Mouse (Mus musculus) kidney, embryonic 15.5 days (tissue): ENCODE measurements at regions not wholly inside any gene's neighbourhood (a gene's known extent, or its start where the extent isn't known, plus 50 kb on each side); places are given as distances from the start of the nearest gene placed in this dataset.

Experiments
- ATAC-seq: fragments of 200-750 bp; cut with Nextera tagmentation; replicated peaks from 2 replicates; pipeline ENCODE4 v1.8.0; 2017; ENCODE audit warnings: moderate TSS enrichment; ENCODE audit not compliant: low FRiP score
- H3K27ac ChIP-seq: fragments of 300-500 bp; sonication (generic); 2 replicates; pipeline ENCODE4 v1.5.1; 2015; ENCODE audit warnings: mild to moderate bottlenecking, inconsistent platforms
- H3K27me3 ChIP-seq: fragments of 300-500 bp; sonication (generic); 2 replicates; pipeline ENCODE4 v1.6.1; 2015; ENCODE audit warnings: inconsistent platforms
- H3K36me3 ChIP-seq: fragments of 300-500 bp; sonication (generic); 2 replicates; pipeline ENCODE4 v1.6.1; 2015; ENCODE audit warnings: inconsistent platforms
- H3K4me1 ChIP-seq: fragments of 300-500 bp; sonication (generic); 2 replicates; pipeline ENCODE4 v1.6.1; 2015; ENCODE audit warnings: inconsistent platforms
- H3K4me2 ChIP-seq: fragments of 300-500 bp; sonication (generic); 2 replicates; pipeline ENCODE4 v1.6.1; 2015; ENCODE audit warnings: moderate library complexity, mild to moderate bottlenecking, inconsistent platforms
- H3K4me3 ChIP-seq: fragments of 300-500 bp; sonication (generic); replicated peaks from 2 replicates; pipeline ENCODE4 v1.5.1; 2015; ENCODE audit warnings: mild to moderate bottlenecking, inconsistent platforms
- H3K9ac ChIP-seq: fragments of 300-500 bp; sonication (generic); 2 replicates; pipeline ENCODE4 v1.6.1; 2015; ENCODE audit warnings: mild to moderate bottlenecking, inconsistent platforms
- H3K9me3 ChIP-seq: fragments of 300-500 bp; sonication (generic); replicated peaks from 2 replicates; pipeline ENCODE4 v1.6.1; 2016; ENCODE audit warnings: inconsistent platforms
- WGBS: fragments of 180-500 bp; shearing (Covaris S2); methylation state at CpG from one replicate; pipeline ENCODE4 v1.1.7; 2015; ENCODE audit warnings: mixed read lengths; 5-methylcytosine and 5-hydroxymethylcytosine counted together

DNA sequence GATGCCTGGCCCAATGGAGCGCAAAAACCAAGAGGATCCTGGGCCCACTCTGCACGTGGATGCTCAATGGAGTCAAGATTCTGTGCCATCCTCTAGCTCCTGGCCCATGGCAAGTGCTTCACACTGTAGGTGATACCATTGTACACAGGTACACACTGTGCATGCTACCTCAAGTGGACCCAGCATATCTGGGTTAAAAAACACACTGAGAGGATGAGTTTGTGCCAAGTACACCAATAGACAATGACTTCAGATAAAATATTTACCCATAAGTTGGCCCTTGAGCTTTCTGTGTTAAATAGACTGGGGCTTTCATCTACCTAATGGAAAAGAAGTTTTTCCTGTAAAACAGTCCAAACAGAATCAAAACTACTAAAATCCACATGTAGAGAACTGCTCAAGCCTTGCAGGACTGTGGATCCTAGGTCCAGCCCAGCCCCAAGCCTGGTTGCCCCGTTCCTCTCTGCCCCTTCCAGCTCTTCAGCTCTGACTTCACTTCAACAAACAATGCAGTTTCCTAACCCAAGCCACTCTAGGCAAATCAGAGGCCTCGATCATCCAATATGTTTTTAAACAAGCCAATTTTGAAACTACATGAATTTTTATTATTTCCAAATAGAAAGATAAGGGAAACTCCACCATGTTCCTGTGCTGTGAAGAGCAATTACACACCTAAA lies 247.5 kb downstream of the Mreg start:
- no peak for ATAC-seq
- no peak overlapping the region for H3K9ac ChIP-seq
- 85% methylated on average over 4 of the region's 4 CpGs for WGBS
- H3K4me1 ChIP-seq = no peaks in the 10 kb centered on the region
- H3K27ac ChIP-seq = no peak overlapping the region
- H3K4me3 ChIP-seq = no peak overlapping the region
- no peaks in the 10 kb centered on the region for H3K27me3 ChIP-seq
- no peak overlapping the region for H3K4me2 ChIP-seq
- no peaks in the 10 kb centered on the region for H3K36me3 ChIP-seq
- no peaks in the 10 kb centered on the region for H3K9me3 ChIP-seq

DNA sequence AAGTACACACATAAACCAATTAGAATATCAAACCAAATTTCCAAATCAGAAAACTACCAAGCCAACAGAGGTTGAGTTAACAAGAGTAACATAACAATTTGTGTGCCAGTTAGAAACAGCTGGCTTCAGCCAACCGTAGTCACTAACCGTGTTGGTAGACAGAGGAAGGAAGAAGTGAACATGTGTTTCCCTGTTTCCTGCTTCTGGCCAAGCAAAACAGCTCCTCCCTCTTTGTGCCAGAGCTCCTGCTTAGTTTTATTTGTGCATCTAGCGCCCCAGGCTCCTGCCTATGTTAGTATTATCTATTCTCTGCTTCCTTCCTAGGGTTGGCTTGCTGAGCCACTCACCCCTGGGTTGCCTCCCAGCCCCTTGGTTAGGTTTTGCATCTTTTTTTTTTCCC lies 255.2 kb downstream of the Mreg start:
- ATAC-seq = no peak

DNA sequence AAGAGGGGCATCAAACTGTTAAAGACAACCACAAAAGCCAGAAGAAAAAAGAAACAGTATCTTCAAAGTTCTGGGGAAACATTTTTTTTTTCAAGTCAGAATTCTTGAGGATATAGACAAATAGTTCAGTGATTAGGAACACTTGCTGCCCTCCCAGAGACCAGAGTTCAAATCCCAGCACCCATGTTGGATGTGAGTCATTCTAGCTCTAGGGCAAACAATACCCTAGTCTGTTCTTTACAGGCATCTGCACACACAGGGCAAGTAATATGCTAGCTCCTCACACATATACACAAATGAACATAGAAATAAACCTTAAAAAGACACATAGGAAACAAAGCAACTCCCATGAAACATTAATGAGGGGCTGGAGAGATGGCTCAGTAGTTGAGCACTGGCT lies 256.8 kb downstream of the Mreg start:
- Histone ChIP-seq H3K4me3 (no peak overlapping the region), H3K27me3 (no peaks in the 10 kb centered on the region), H3K4me1 (no peaks in the 10 kb centered on the region), H3K9me3 (no peaks in the 10 kb centered on the region), H3K9ac (no peak overlapping the region), H3K36me3 (no peaks in the 10 kb centered on the region), H3K27ac (no peak overlapping the region), H3K4me2 (no peak overlapping the region)
- ATAC-seq = no peak

More for the DNA sequence above, 255.2 kb downstream of the Mreg start:
- 52% methylated on average over 3 of the region's 3 CpGs for WGBS
- Histone ChIP-seq H3K4me3 (no peak overlapping the region), H3K36me3 (no peaks in the 10 kb centered on the region), H3K27me3 (no peaks in the 10 kb centered on the region), H3K4me2 (no peak overlapping the region), H3K9ac (no peak overlapping the region), H3K9me3 (no peaks in the 10 kb centered on the region), H3K4me1 (no peaks in the 10 kb centered on the region), H3K27ac (no peak overlapping the region)

DNA sequence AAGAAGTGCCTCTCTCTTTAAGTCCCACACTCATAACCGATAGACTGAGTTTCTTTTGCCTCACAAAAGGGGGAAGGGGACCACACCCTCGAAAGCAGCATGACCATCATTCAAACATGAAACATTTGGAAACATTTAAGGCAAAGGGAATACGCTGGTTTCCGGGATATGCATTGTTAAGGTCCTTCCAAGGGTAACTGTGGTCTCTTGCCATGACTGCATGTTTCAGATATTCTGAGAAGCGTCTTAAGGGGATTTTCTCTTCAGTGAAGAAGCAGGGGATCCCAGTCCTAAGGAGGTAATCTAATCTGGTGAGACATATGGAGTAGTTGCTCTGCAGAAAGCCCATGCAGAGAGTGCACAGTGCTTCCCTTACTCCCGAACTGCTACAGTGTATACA lies 258.8 kb downstream of the Mreg start:
- H3K27ac ChIP-seq = no peak overlapping the region
- H3K9ac ChIP-seq = no peak overlapping the region
- H3K4me1 ChIP-seq = no peaks in the 10 kb centered on the region
- 72% methylated on average over 6 of the region's 6 CpGs for WGBS
- no peak overlapping the region for H3K4me2 ChIP-seq
- ATAC-seq = no peak
- H3K4me3 ChIP-seq = no peak overlapping the region
- H3K36me3 ChIP-seq = no peaks in the 10 kb centered on the region
- H3K27me3 ChIP-seq = no peaks in the 10 kb centered on the region
- H3K9me3 ChIP-seq = no peaks in the 10 kb centered on the region

DNA sequence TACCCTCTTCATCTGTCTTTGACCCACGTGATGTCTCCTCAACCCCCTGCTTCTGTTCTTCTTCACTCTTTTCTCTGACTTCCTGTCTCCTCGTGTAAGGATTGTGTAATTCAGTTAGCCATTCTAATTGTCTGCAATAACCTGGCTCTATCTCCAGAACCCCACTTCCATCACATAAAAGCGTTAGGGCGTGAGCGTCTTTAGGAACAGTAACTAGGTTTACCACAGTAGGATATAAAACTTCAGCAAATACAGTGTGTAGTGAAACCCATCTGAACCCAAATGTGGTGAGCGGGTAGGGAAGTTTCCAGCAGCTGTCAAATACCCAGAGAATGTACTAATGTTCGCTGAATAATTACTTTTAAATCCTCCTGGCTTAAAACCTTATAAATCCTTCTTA lies 262.6 kb downstream of the Mreg start:
- no peak overlapping the region for H3K4me3 ChIP-seq
- no peak overlapping the region for H3K4me2 ChIP-seq
- H3K9ac ChIP-seq = no peak overlapping the region
- no peak for ATAC-seq
- no peaks in the 10 kb centered on the region for H3K9me3 ChIP-seq
- 82% methylated on average over 7 of the region's 7 CpGs for WGBS
- no peaks in the 10 kb centered on the region for H3K36me3 ChIP-seq
- no peaks in the 10 kb centered on the region for H3K4me1 ChIP-seq
- no peak overlapping the region for H3K27ac ChIP-seq
- H3K27me3 ChIP-seq = no peaks in the 10 kb centered on the region

DNA sequence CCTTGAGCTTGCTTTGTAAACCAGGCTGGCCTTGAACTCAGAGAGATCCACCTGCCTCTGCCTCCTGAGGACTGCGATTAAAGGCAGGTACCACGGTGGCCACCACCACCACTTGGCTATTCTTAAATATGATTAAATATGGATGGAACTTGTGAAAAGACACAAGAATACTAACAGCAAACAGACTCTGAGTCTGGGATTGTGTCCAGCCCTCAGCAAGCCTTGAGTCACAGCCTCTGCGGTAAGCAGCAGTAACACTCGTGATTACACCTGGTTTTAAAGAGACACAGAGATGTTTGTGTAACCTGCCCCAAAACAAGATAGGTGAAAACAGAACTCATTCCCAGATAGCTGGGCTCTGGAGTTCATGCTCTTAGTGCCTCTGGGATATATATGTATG lies 263.4 kb downstream of the Mreg start:
- 94% methylated on average over 4 of the region's 4 CpGs for WGBS
- no peaks in the 10 kb centered on the region for H3K27me3 ChIP-seq
- ATAC-seq = no peak

DNA sequence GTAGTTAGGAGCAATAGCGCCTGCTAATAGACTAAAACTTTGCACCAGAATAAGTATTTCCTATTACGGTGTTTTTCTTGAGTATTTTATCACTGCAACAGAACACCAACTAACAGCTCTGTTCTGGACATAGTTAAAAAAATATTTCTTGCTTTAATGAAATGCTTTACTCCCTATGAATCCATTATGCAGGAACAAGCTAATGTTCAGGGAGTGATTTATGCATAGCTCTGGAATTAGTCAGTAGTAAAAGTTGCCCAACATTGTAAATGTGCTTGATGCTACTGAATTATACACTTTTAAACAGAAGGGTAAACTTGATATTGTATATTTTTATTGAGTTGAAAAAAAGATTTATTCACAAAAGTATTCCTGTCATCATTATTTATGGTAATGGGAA lies 264.6 kb downstream of the Mreg start:
- WGBS = 63% methylated on average over 2 of the region's 2 CpGs
- Histone ChIP-seq H3K4me2 (no peak overlapping the region), H3K9ac (no peak overlapping the region), H3K4me1 (no peaks in the 10 kb centered on the region), H3K4me3 (no peak overlapping the region), H3K27ac (peak overlapping the region; percentile 74), H3K36me3 (no peaks in the 10 kb centered on the region), H3K27me3 (no peaks in the 10 kb centered on the region), H3K9me3 (no peaks in the 10 kb centered on the region)
- ATAC-seq = no peak

More for the DNA sequence above, 263.4 kb downstream of the Mreg start:
- Histone ChIP-seq H3K9me3 (no peaks in the 10 kb centered on the region), H3K4me3 (no peak overlapping the region), H3K4me2 (no peak overlapping the region), H3K27ac (no peak overlapping the region), H3K36me3 (no peaks in the 10 kb centered on the region), H3K9ac (no peak overlapping the region), H3K4me1 (no peaks in the 10 kb centered on the region)

DNA sequence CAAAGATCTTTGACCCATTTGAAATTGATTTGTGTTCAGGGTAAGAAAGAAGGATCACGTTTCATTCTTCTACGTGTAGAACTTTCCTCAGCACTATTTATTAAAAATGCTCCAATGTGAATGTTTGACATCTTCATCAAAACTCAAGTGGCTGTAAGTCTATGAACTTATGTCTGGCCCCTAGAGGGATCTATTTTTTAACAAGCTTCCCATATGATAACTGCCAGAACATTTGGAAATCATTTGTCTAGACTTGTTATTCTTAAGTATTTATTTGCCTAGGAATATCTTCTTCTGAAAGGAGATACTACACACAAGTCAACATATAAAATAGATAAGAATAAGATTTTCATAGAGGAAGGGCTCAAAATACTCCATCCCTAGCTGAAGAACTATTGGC lies 265.2 kb downstream of the Mreg start:
- no peak overlapping the region for H3K4me3 ChIP-seq
- H3K36me3 ChIP-seq = no peaks in the 10 kb centered on the region
- 44% methylated on average over 2 of the region's 2 CpGs for WGBS
- ATAC-seq = no peak
- H3K9ac ChIP-seq = no peak overlapping the region
- H3K9me3 ChIP-seq = no peaks in the 10 kb centered on the region
- no peaks in the 10 kb centered on the region for H3K27me3 ChIP-seq
- H3K4me2 ChIP-seq = no peak overlapping the region
- peak overlapping the region; percentile 74 for H3K27ac ChIP-seq
- H3K4me1 ChIP-seq = no peaks in the 10 kb centered on the region

DNA sequence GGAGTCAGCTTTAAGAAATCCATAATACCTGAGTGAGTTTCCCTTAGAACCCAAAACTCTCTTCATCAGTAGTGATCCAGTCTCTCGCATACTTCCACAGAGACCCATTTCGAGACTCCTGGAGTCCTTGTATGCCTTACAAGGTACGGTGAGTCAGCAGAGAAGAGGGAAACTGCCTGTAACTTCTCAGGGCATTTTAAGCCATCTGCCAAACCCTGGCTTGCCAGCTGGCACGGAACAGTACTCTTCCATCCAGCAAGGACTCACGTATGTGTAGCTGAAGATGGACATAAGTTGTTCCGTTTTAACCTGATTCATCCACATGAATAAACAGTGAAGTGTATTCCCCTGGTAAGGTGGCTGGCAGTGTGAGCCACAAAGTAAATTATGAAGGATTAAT lies 267.0 kb downstream of the Mreg start:
- Histone ChIP-seq H3K4me1 (no peaks in the 10 kb centered on the region), H3K9ac (no peak overlapping the region), H3K9me3 (no peaks in the 10 kb centered on the region), H3K4me3 (no peak overlapping the region), H3K4me2 (no peak overlapping the region), H3K36me3 (no peaks in the 10 kb centered on the region), H3K27ac (no peak overlapping the region), H3K27me3 (no peaks in the 10 kb centered on the region)
- no peak for ATAC-seq
- 89% methylated on average over 6 of the region's 6 CpGs for WGBS

DNA sequence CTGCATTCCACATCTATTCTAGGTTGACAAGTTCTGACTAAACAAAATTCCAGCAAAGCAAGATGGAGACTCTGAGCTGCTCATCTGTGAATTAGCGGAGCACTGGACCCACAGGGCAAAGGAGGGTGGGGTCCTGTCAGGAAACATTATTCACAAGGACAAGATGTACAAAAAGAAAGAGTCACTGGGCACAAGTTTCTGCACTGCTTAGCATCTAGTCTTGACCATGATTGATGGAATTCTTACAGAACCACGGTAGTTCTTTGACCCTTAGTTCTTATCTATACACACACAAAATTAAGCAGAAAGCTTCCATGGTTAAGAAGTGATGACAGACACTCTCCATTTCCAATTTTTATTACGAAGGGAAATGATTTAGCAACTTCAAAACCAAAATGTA lies 267.6 kb downstream of the Mreg start:
- WGBS = 67% methylated on average over 3 of the region's 3 CpGs
- Histone ChIP-seq H3K4me1 (no peaks in the 10 kb centered on the region), H3K27ac (no peak overlapping the region), H3K4me2 (no peak overlapping the region), H3K9me3 (no peaks in the 10 kb centered on the region), H3K9ac (no peak overlapping the region), H3K4me3 (no peak overlapping the region), H3K27me3 (no peaks in the 10 kb centered on the region), H3K36me3 (no peaks in the 10 kb centered on the region)
- no peak for ATAC-seq

DNA sequence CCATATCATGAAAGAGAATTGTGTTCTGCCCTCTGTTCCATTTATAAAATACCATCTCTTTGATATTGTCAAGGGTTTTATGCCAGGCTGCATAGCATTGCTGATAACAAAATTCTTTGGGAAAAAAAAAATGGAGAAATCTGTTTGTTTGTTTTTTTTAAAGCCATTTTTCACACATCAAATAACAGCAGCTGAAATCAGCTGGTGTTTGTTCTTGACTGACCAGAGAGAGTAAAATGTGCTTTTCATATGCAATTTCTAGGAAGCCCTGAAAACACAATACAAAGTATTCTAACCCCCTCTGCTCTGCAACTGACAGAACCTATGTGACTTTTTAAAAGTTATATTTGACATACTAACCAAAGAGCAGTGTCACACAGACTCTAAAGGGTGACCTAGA lies 270.0 kb downstream of the Mreg start:
- H3K4me3 ChIP-seq = no peak overlapping the region
- 0 out of 2 replicates have a peak, but pooled peaks have one; percentile 22 for ATAC-seq
- no peak overlapping the region for H3K9ac ChIP-seq
- H3K9me3 ChIP-seq = no peaks in the 10 kb centered on the region
- H3K36me3 ChIP-seq = no peaks in the 10 kb centered on the region
- peaks cover 14% of the 10 kb centered on the region for H3K4me1 ChIP-seq
- H3K27me3 ChIP-seq = no peaks in the 10 kb centered on the region
- no peak overlapping the region for H3K4me2 ChIP-seq
- H3K27ac ChIP-seq = peak overlapping the region; percentile 56; the same call in 1 of the 2 replicates

DNA sequence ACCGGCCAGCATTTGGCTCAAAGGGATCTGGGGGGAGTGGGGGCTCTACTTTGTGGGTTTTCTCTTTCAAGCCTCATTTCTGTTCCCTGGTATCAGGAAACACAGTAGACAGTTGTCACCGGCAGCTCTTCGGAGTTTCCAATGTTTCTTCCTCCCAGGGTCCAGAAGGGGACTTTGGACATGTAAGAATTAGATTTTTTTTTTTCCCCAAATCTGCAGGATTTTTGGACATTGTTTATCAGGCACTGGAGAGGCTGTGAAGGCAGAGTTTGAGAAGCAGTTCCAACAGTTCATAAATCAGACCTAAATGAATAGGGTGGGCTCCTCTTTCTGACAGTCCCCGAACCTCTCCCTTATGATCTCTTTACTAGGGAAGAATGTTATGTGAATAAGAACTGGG lies 270.4 kb downstream of the Mreg start:
- H3K27me3 ChIP-seq = no peaks in the 10 kb centered on the region
- H3K4me1 ChIP-seq = peaks cover 19% of the 10 kb centered on the region
- peak overlapping the region; percentile 56; the same call in 1 of the 2 replicates for H3K27ac ChIP-seq
- H3K4me2 ChIP-seq = no peak overlapping the region
- ATAC-seq = no peak
- no peaks in the 10 kb centered on the region for H3K36me3 ChIP-seq
- no peaks in the 10 kb centered on the region for H3K9me3 ChIP-seq
- whole genome bisulfite sequencing = 40% methylated on average over 4 of the region's 4 CpGs
- H3K9ac ChIP-seq = no peak overlapping the region
- H3K4me3 ChIP-seq = no peak overlapping the region

DNA sequence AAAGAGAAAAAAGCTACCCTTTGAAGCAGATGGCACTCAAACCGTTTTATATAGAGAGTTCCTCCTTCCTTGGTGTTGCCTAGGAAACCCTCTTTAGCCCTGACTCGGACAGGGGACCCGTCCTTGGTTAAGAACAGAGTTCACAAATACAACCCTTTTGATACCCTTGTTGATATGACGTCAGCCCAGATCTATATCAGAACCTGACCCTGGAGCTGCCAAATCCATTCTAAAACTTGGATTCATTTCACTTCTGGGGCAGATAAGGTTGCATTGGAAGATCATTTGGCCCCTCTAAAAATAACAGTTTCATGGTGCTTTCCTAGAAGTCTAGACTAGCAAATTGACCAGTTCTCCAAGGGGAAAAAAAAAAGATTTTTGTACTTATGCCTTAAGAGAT lies 271.2 kb downstream of the Mreg start:
- peaks cover 25% of the 10 kb centered on the region for H3K4me1 ChIP-seq
- 24% methylated on average over 4 of the region's 4 CpGs for WGBS
- H3K36me3 ChIP-seq = no peaks in the 10 kb centered on the region
- no peaks in the 10 kb centered on the region for H3K27me3 ChIP-seq
- ATAC-seq = no peak
- no peaks in the 10 kb centered on the region for H3K9me3 ChIP-seq
- no peak overlapping the region for H3K27ac ChIP-seq
- H3K9ac ChIP-seq = no peak overlapping the region
- H3K4me2 ChIP-seq = no peak overlapping the region
- no peak overlapping the region for H3K4me3 ChIP-seq
